Mouse (Mus musculus) midbrain, postnatal 0 days (tissue): ENCODE measurements around the gene Macf1. TPM values are rescaled to one million over a fixed set of nuclear protein-coding genes. Genes with fewer than 3 reads are reported as not detected.
"Not testable (repeated sequence)": the region's sequence is repeated elsewhere in the genome, so short reads cannot be mapped to it uniquely, and the experiment has no call there.

Source experiments
- ATAC-seq: fragments of 200-750 bp; cut with Nextera tagmentation; 2 replicates; pipeline ENCODE4 v1.8.0; 2017; ENCODE audit warnings: moderate number of reproducible peaks, mild to moderate bottlenecking, moderate TSS enrichment, moderate library complexity; ENCODE audit not compliant: low FRiP score
- DNase-seq: peaks from one replicate; pipeline ENCODE4 v3.0.0-alpha.2; 2015; ENCODE audit warnings: low spot score
- H3K27ac ChIP-seq: fragments of 300-500 bp; sonication (generic); 2 replicates; pipeline ENCODE4 v1.5.1; 2014; ENCODE audit warnings: low read depth, mild to moderate bottlenecking, low read length, mixed read lengths
- H3K27me3 ChIP-seq: fragments of 300-500 bp; sonication (generic); 2 replicates; pipeline ENCODE4 v1.6.1; 2014; ENCODE audit warnings: low read length, control low read depth, mixed read lengths; ENCODE audit not compliant: insufficient read depth
- H3K36me3 ChIP-seq: fragments of 300-500 bp; sonication (generic); 2 replicates; pipeline ENCODE4 v1.6.1; 2014; ENCODE audit warnings: low read length, control low read depth, mixed read lengths; ENCODE audit not compliant: insufficient read depth
- H3K4me1 ChIP-seq: fragments of 300-500 bp; sonication (generic); 2 replicates; pipeline ENCODE4 v1.6.1; 2014; ENCODE audit warnings: mild to moderate bottlenecking, control low read depth, antibody characterized with exemption, low read length, mixed read lengths; ENCODE audit not compliant: insufficient read depth
- H3K4me2 ChIP-seq: fragments of 300-500 bp; sonication (generic); 2 replicates; pipeline ENCODE4 v1.6.1; 2014; ENCODE audit warnings: low read depth, mild to moderate bottlenecking, low read length, mixed read lengths; ENCODE audit not compliant: poor library complexity, severe bottlenecking
- H3K4me3 ChIP-seq: fragments of 300-500 bp; sonication (generic); 2 replicates; pipeline ENCODE4 v1.5.1; 2014; ENCODE audit warnings: low read depth, mild to moderate bottlenecking, low read length, moderate library complexity
- H3K9ac ChIP-seq: fragments of 300-500 bp; sonication (generic); replicated peaks from 2 replicates; pipeline ENCODE4 v1.6.1; 2014; ENCODE audit warnings: mild to moderate bottlenecking, low read length, moderate library complexity, mixed read lengths; ENCODE audit not compliant: poor library complexity, severe bottlenecking
- H3K9me3 ChIP-seq: fragments of 300-500 bp; sonication (generic); 2 replicates; pipeline ENCODE4 v1.6.1; 2016; ENCODE audit warnings: low read length, control low read depth
- CTCF ChIP-seq: IDR thresholded peaks from 2 replicates; pipeline ENCODE4 v1.5.1; 2016; ENCODE audit warnings: antibody characterized with exemption, mild to moderate bottlenecking
- WGBS: fragments of 180-500 bp; shearing (Covaris S2); extraction: QIAGEN DNeasy Blood & Tissue Kit; methylation state at CpG from one replicate; pipeline ENCODE4 v1.1.7; 2014; 5-methylcytosine and 5-hydroxymethylcytosine counted together
- polyA plus RNA-seq: library from polyadenylated mRNA; unstranded; fragments of >200 nt; fragmentation: Nextera tagmentation; extraction: Ambion mirVana; gene quantifications from 2 replicates; pipeline ENCODE4 v1.2.1, GENCODE M21; 2015
- total RNA-seq: library from RNA; depleted of rRNA; stranded (reverse); fragments of >200 nt; gene quantifications from 2 replicates; pipeline ENCODE4 v1.2.3, GENCODE M21; 2014

Macf1 gene
- total and polyA plus RNA-seq, 2 experiments from 2014 or later, result 73.3 to 338 TPM

DNA sequence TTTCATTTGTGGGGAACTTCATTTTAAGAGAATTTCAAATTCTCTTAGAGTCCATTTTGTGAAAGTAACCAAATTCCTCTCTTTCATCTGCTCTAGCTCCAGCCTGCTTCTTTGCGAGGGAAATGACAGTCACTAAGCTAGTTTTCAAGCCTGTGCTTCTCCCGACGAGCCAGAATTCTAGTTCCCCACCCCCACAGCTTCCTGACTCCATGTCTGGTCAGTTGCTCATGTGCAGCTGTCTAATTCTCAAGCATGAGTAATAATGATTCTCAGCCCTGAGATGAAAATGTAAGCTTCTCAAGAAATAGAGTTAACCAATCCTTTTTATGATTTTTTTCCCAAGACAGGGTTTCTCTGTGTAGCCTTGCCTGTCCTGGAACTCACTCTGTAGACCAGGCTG lies 236.9 kb downstream of the Macf1 start:
- H3K36me3 ChIP-seq, result peaks cover 57% of the 10 kb centered on the region
- no peak overlapping the region for H3K27ac ChIP-seq
- WGBS, result 71% methylated on average over 3 of the region's 3 CpGs
- no peaks in the 10 kb centered on the region for H3K4me1 ChIP-seq
- H3K27me3 ChIP-seq, result no peaks in the 10 kb centered on the region
- no peak for DNase-seq
- no peaks in the 10 kb centered on the region for H3K9me3 ChIP-seq
- no peak overlapping the region for H3K9ac ChIP-seq
- ATAC-seq, result no peak
- no peak for TF ChIP-seq CTCF
- no peak overlapping the region for H3K4me3 ChIP-seq
- H3K4me2 ChIP-seq, result no peak overlapping the region

DNA sequence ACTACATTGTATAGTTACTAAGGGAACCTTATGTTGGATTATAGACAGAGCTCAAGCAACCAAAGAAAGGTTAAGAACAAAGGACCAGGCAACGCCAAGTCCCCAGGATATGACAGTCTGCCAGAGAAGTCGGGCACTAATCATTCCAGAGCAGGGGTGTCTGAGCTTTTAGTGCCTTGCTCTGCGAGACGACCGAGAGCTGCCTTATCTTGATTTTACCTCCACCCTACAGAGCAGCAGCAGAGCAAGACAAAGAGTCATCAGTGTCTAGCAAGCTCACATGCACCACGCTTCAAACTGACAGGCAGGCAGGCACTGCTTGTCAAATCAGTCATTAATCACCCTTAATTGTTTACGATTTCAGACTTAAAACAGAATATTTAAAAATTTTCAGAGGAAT lies 237.4 kb downstream of the Macf1 start:
- no peaks in the 10 kb centered on the region for H3K4me1 ChIP-seq
- H3K36me3 ChIP-seq, result peaks cover 52% of the 10 kb centered on the region
- H3K9me3 ChIP-seq, result no peaks in the 10 kb centered on the region
- no peak overlapping the region for H3K27ac ChIP-seq
- ATAC-seq (no peak), DNase-seq (no peak)
- no peak overlapping the region for H3K4me2 ChIP-seq
- H3K4me3 ChIP-seq, result no peak overlapping the region
- H3K9ac ChIP-seq, result no peak overlapping the region
- H3K27me3 ChIP-seq, result no peaks in the 10 kb centered on the region
- 72% methylated on average over 7 of the region's 7 CpGs for WGBS
- TF ChIP-seq CTCF, result no peak

DNA sequence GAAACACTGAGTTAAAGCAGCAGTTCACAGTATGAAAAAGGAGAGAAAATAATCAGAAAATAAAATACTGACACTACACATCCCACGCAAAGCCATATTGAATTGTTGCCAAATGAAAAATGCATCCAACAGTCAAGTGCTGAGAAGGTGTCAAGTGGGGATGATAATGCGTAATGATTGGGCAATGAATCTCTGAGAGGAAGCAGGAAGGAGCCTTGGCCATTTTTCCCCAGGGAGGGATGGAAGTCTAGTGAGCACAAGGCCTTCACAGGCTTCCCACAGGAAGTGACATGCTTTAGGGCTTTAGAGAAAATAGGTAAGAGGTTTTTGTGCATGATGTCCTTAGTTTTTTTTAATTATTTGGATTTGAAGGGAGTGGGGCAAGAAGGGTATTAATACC lies 237.9 kb downstream of the Macf1 start:
- not testable (repeated sequence) for H3K9me3 ChIP-seq, H3K27me3 ChIP-seq, H3K27ac ChIP-seq, H3K4me3 ChIP-seq, DNase-seq, H3K9ac ChIP-seq, H3K4me2 ChIP-seq, ATAC-seq, H3K4me1 ChIP-seq
- 88% methylated on average over 2 of the region's 2 CpGs for WGBS
- H3K36me3 ChIP-seq, result peaks cover 52% of the 10 kb centered on the region

DNA sequence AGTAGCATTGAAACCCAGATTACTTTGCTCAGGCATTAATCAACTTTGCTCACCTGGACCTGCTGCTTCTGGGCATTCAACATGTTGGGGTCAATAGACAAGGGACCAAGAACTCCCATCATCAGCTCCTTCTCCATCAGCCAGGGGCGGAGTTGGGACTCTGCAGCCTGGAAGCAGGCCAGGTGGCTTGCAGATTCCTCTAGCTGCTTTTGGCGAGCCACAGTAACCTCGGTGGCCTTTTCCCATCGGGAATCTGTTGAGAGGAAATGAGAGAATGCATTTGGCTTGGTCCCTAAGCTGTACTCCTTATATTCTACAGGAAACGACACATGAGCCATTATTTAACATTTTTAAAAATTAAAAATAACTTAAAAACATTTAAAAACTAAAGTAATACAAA lies 245.7 kb downstream of the Macf1 start:
- H3K4me3 ChIP-seq, result no peak overlapping the region
- WGBS, result 71% methylated on average over 5 of the region's 5 CpGs
- H3K4me2 ChIP-seq, result no peak overlapping the region
- no peaks in the 10 kb centered on the region for H3K27me3 ChIP-seq
- DNase-seq (no peak), ATAC-seq (no peak)
- no peaks in the 10 kb centered on the region for H3K9me3 ChIP-seq
- no peak overlapping the region for H3K27ac ChIP-seq
- H3K4me1 ChIP-seq, result no peaks in the 10 kb centered on the region
- H3K36me3 ChIP-seq, result peaks cover 47% of the 10 kb centered on the region
- no peak overlapping the region for H3K9ac ChIP-seq
- no peak for TF ChIP-seq CTCF

DNA sequence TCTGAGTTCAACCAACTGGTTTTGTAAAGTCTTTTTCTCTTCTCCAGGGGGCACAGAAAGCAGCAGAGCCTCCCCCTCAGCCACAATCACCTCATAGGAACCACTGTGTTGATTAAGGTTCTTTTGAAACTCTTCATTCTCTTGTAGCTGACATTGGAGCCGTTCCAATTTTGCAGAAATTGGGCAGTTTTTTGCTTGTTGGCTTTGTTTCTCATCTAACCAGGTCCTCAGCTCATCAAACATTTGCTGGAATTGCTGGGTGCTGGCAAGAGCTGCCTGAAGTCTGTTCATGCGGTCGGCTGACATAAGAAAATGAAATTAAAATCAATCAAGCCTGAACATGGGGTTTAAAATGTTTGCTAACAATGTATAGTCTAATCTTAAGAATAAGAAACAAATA lies 251.0 kb downstream of the Macf1 start:
- WGBS, result 93% methylated on average over 3 of the region's 3 CpGs
- Histone ChIP-seq H3K4me3 (no peak overlapping the region), H3K36me3 (peaks cover 37% of the 10 kb centered on the region), H3K27me3 (no peaks in the 10 kb centered on the region), H3K4me2 (no peak overlapping the region), H3K9ac (no peak overlapping the region), H3K27ac (no peak overlapping the region), H3K9me3 (no peaks in the 10 kb centered on the region), H3K4me1 (no peaks in the 10 kb centered on the region)
- no peak for DNase-seq
- no peak for ATAC-seq
- TF ChIP-seq CTCF, result no peak

DNA sequence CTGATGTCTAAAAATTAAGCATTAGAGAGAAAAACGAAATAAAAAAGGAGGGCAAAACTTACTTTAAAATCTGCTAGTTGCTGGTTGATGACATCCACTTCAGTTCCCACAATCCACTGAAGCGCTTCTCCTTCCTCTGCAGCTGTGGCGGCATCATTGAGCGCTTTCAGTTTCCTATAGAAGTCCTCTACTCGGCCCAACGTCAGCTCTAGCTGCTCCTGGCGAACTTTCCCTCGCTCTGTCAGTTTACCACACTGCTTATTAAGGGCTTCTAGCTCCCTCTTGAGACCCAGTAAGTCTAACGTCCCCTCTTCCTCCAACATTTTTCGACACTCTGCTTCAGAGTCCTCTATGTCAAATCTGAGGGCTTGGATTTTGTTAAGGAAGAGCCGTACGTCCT lies 252.2 kb downstream of the Macf1 start:
- Histone ChIP-seq H3K4me3 (no peak overlapping the region), H3K4me2 (no peak overlapping the region), H3K27ac (no peak overlapping the region), H3K9me3 (no peaks in the 10 kb centered on the region), H3K9ac (no peak overlapping the region), H3K36me3 (peaks cover 37% of the 10 kb centered on the region), H3K27me3 (no peaks in the 10 kb centered on the region), H3K4me1 (no peaks in the 10 kb centered on the region)
- ATAC-seq (no peak), DNase-seq (no peak)
- TF ChIP-seq CTCF, result no peak
- 80% methylated on average over 12 of the region's 12 CpGs for WGBS
